Mouse (Mus musculus) embryonic facial prominence, embryonic 14.5 days (tissue): ENCODE measurements around the gene Cog1. TPM values are rescaled to one million over a fixed set of nuclear protein-coding genes. Genes with fewer than 3 reads are reported as not detected.

Experiments
- ATAC-seq: fragments of 200-750 bp; cut with Nextera tagmentation; 2 replicates; pipeline ENCODE4 v1.8.0; 2017; ENCODE audit warnings: low read depth, moderate number of reproducible peaks, moderate TSS enrichment
- DNase-seq: peaks from one replicate; pipeline ENCODE4 v3.0.0-alpha.2; 2015; ENCODE audit warnings: low spot score
- H3K27ac ChIP-seq: fragments of 300-500 bp; sonication (generic); replicated peaks from 2 replicates; pipeline ENCODE4 v1.5.1; 2014; ENCODE audit warnings: low read depth, mild to moderate bottlenecking, low read length, moderate library complexity
- H3K27me3 ChIP-seq: fragments of 300-500 bp; sonication (generic); replicated peaks from 2 replicates; pipeline ENCODE4 v1.6.1; 2014; ENCODE audit warnings: low read length; ENCODE audit not compliant: control insufficient read depth, insufficient read depth
- H3K36me3 ChIP-seq: fragments of 300-500 bp; sonication (generic); 2 replicates; pipeline ENCODE4 v1.6.1; 2014; ENCODE audit warnings: low read length, mixed read lengths; ENCODE audit not compliant: control insufficient read depth, insufficient read depth
- H3K4me1 ChIP-seq: fragments of 300-500 bp; sonication (generic); 2 replicates; pipeline ENCODE4 v1.6.1; 2014; ENCODE audit warnings: antibody characterized with exemption, low read length; ENCODE audit not compliant: control insufficient read depth, insufficient read depth
- H3K4me2 ChIP-seq: fragments of 300-500 bp; sonication (generic); 2 replicates; pipeline ENCODE4 v1.6.1; 2014; ENCODE audit warnings: low read depth, mild to moderate bottlenecking, low read length, moderate library complexity, mixed read lengths
- H3K4me3 ChIP-seq: fragments of 300-500 bp; sonication (generic); 2 replicates; pipeline ENCODE4 v1.5.1; 2014; ENCODE audit warnings: low read depth, mild to moderate bottlenecking, low read length
- H3K9ac ChIP-seq: fragments of 300-500 bp; sonication (generic); 2 replicates; pipeline ENCODE4 v1.6.1; 2014; ENCODE audit warnings: low read depth, mild to moderate bottlenecking, low read length, moderate library complexity, mixed read lengths
- H3K9me3 ChIP-seq: fragments of 300-500 bp; sonication (generic); 2 replicates; pipeline ENCODE4 v1.6.1; 2016; ENCODE audit warnings: low read length; ENCODE audit not compliant: control insufficient read depth
- WGBS: fragments of 180-500 bp; shearing (Covaris S2); extraction: QIAGEN DNeasy Blood & Tissue Kit; methylation state at CpG from one replicate; pipeline ENCODE4 v1.1.7; 2014; 5-methylcytosine and 5-hydroxymethylcytosine counted together
- polyA plus RNA-seq: library from polyadenylated mRNA; unstranded; fragments of >200 nt; fragmentation: Nextera tagmentation; extraction: Ambion mirVana; gene quantifications from 2 replicates; pipeline ENCODE4 v1.2.1, GENCODE M21; 2014

The Cog1 gene
- polyA plus RNA-seq, 1 experiment from 2014 or later = 23.4 TPM

DNA sequence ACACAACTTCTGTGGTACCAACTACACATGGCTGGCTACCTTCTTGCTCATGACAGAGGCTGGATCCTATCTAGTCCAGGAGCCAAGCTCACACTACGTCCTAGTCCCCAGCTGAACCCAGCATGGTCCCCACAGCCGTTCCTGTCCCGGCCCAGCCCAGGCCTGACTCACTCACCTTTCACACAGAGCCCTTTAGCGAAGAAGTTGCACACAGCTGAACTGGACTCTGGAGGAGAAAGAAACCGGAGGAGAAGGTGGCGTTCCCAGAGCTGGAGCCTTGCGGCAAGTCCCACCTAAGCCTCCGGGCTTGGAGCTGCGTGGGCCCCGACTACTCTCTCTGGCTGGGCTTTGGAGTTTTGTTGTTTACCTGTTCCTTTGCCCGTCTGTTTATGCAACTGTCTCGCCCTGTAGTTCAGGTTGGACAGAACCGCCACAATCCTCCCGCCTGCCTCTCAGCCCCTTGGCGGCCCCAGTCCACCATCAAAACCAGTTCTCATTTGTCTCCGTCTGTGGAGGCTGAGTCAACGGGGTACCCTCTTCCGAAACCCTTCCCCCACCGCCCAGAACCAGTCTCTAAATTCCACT is 59.8 kb downstream of the Cog1 start:
- Histone ChIP-seq H3K27me3 (no peaks in the 10 kb centered on the region), H3K4me1 (peaks cover 19% of the 10 kb centered on the region), H3K4me2 (no peak overlapping the region), H3K27ac (no peak overlapping the region), H3K4me3 (no peak overlapping the region), H3K36me3 (no peaks in the 10 kb centered on the region), H3K9me3 (no peaks in the 10 kb centered on the region), H3K9ac (0 out of 2 replicates have a peak overlapping the region, but pooled peaks have one; percentile 12)
- DNase-seq = no peak
- no peak for ATAC-seq
- 42% methylated on average over 19 of the region's 19 CpGs for WGBS

DNA sequence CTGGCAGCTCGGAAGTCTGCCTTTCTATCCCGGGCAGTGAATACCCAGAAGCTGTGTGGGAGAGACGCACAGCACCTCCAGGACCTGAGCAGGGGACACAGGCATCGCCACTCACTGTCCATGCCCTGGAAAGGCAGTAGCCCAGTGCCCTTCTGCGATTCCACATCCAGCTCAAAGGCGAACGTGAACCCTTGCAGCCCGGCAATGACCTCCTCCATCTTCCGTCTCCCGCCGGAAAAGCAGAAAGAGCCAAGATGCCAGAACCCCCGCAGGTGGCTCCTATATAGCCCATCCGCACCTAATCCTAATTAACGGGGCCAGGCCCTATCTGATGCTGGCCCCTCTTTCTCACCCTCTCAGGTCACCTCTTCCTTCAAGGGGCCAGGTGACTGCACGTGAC is 60.3 kb downstream of the Cog1 start:
- DNase-seq (no peak), ATAC-seq (no peak)
- Histone ChIP-seq H3K36me3 (no peaks in the 10 kb centered on the region), H3K4me1 (peaks cover 19% of the 10 kb centered on the region), H3K9me3 (no peaks in the 10 kb centered on the region), H3K4me3 (no peak overlapping the region), H3K27ac (no peak overlapping the region), H3K27me3 (no peaks in the 10 kb centered on the region), H3K9ac (0 out of 2 replicates have a peak overlapping the region, but pooled peaks have one; percentile 12), H3K4me2 (peak overlapping the region; percentile 3; the same call in 1 of the 2 replicates)
- WGBS = 20% methylated on average over 14 of the region's 15 CpGs

- Histone ChIP-seq H3K27me3 (no peaks in the 10 kb centered on the region), H3K36me3 (no peaks in the 10 kb centered on the region), H3K4me3 (no peak within 1 kb of the TSS), H3K9ac (peak within 1 kb of the TSS; percentile 30; the same call in 1 of the 2 replicates), H3K4me2 (peak within 1 kb of the TSS; percentile 3; the same call in 1 of the 2 replicates), H3K4me1 (peaks cover 19% of the 10 kb centered on the region), H3K9me3 (no peaks in the 10 kb centered on the region), H3K27ac (peak within 1 kb of the TSS; percentile 64)
- DNase-seq = peak; percentile 69
- 4% methylated on average over 11 of the region's 11 CpGs for WGBS
- ATAC-seq = peak; percentile 45; the same call in 1 of the 2 replicates
These were observed 60.8 kb downstream of the Cog1 start, which contains the start of gene Cpsf4l for GRCm38 (mm10) chr11:113709731-113710256. Gene Cpsf4l (minus strand): TSS chr11:113710017.

DNA sequence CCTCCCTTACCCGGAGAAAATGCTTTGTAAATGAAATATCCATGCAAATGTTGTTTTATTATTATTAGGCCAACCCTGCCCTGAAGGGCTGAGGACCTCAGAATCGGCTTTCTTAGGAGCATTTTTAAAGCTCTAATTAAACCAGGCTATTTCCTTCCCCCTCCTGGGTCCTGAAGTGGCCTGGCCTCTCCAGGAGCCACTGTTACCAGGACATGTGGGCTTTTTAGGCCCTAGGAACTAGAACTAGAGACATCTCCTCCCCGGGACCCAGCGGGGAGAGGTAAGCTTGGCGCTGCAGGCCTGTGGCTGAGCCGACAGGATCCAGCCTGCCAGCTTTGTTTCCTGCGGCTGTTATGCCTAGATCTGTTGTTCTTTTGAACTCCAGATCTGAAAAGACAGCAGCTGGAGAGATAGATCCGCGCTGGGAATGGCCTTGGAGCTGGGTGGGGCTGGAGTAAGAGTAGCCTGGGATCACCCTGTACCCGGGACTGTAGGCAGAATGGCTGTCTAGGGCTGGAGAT is 61.3 kb downstream of the Cog1 start:
- peak overlapping the region; percentile 64 for H3K27ac ChIP-seq
- ATAC-seq (peak; percentile 30; the same call in 1 of the 2 replicates), DNase-seq (peak; percentile 85)
- no peaks in the 10 kb centered on the region for H3K36me3 ChIP-seq
- 3% methylated on average over 10 of the region's 10 CpGs for WGBS
- H3K4me3 ChIP-seq = no peak overlapping the region
- no peaks in the 10 kb centered on the region for H3K27me3 ChIP-seq
- peaks cover 19% of the 10 kb centered on the region for H3K4me1 ChIP-seq
- peak overlapping the region; percentile 30; the same call in 1 of the 2 replicates for H3K9ac ChIP-seq
- no peaks in the 10 kb centered on the region for H3K9me3 ChIP-seq
- H3K4me2 ChIP-seq = no peak overlapping the region

DNA sequence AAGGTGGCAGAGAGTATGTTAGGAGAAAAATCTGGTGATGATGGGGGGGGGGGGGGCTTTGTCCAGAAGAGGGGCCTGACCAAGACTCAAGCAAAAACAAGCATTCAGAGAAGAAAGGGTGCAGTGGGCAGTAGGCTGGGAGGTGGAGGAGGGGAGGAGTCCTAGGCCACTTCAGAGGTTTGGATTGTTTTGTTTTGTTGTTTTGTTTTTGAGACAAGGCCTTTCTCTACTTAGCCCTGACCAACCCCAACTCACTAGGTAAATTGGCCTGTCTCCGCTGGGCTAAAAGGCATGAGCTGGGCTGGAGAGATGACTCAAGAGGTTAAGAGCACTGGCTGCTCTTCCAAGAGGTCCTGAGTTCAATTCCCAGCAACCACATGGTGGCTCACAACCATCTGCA is 62.1 kb downstream of the Cog1 start:
- no peak for DNase-seq
- Histone ChIP-seq H3K4me2 (no peak overlapping the region), H3K9ac (no peak overlapping the region), H3K36me3 (no peaks in the 10 kb centered on the region), H3K4me3 (no peak overlapping the region), H3K27me3 (no peaks in the 10 kb centered on the region), H3K27ac (no peak overlapping the region; the same call in 1 of the 2 replicates), H3K9me3 (no peaks in the 10 kb centered on the region), H3K4me1 (peaks cover 19% of the 10 kb centered on the region)
- no peak for ATAC-seq
- 73% methylated on average over 1 of the region's 1 CpGs for WGBS

DNA sequence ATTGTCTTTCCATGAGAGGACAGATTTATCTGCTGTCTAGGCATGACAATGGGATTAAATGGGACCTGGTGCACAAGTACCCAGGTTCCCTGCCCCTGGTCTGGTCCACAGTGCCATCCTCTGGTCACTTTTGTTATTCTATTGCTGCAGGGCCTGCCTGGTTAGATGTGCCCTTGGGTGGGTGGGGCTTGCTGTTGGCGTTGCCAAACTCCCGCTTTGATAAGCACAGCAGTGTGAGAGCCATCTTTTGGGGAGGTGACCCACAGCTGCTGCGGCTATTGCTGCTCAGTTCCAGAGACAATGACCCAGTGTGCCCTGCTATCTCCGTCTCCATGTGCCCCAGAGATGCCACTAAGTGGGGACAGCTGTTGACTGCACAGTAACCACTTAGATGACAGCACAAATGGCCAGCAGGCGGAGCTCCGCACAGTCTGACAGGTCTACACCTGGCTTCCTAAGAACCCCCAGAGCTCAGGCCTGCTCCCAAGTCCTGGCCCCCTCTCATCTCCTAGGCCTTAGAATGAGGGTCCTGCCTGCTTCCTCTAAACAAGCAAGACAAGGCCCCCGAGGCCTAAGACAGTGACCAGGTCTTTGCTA is 66.2 kb downstream of the Cog1 start:
- H3K27me3 ChIP-seq = no peaks in the 10 kb centered on the region
- no peaks in the 10 kb centered on the region for H3K36me3 ChIP-seq
- H3K4me3 ChIP-seq = no peak overlapping the region
- ATAC-seq (no peak), DNase-seq (no peak)
- no peaks in the 10 kb centered on the region for H3K9me3 ChIP-seq
- no peak overlapping the region for H3K4me2 ChIP-seq
- H3K4me1 ChIP-seq = peaks cover 7% of the 10 kb centered on the region
- H3K9ac ChIP-seq = no peak overlapping the region
- 64% methylated on average over 7 of the region's 7 CpGs for WGBS
- no peak overlapping the region for H3K27ac ChIP-seq

- H3K9ac ChIP-seq = no peak overlapping the region
- no peak for DNase-seq
- H3K4me1 ChIP-seq = no peaks in the 10 kb centered on the region
- ATAC-seq = no peak
- no peaks in the 10 kb centered on the region for H3K9me3 ChIP-seq
- 92% methylated on average over 2 of the region's 2 CpGs for WGBS
- no peak overlapping the region for H3K4me2 ChIP-seq
- H3K27me3 ChIP-seq = no peaks in the 10 kb centered on the region
- no peak overlapping the region for H3K27ac ChIP-seq
- no peaks in the 10 kb centered on the region for H3K36me3 ChIP-seq
- H3K4me3 ChIP-seq = no peak overlapping the region
These were observed 67.2 kb downstream of the Cog1 start for GRCm38 (mm10) chr11:113716132-113716531.
